Mouse (Mus musculus): ENCODE measurements around the gene Banf2.

- TF ChIP-seq CTCF (conservative IDR thresholded peaks at IDR 0.05; ENCODE audit: insufficient read depth, insufficient read length, low read depth, low read length) (no peak), POLR2A (IDR thresholded peaks at IDR 0.05; ENCODE audit: low read depth, low read length) (no peak)
Observed at GRCm38 (mm10) chr2:144069663-144070062, 36.8 kb downstream of the Banf2 start.
